Mouse (Mus musculus) MEL (cell line): ENCODE results near the gene Rnf227.
A peak's percentile ranks its signal among the peaks of the same experiment; 100 is the strongest.

ENCODE experiments used
- CTCF ChIP-seq, 3 experiments: IDR thresholded peaks in 2 of 3; conservative IDR thresholded peaks in 1 of 3; 2 replicates each; pipeline ENCODE4 v1.5.1; 2011 to 2012; ENCODE audit warnings: low read length in 3 of 3, low read depth in 2 of 3, mild to moderate bottlenecking in 2 of 3, improper control_type of control experiment in 1 of 3, inconsistent platforms in 1 of 3, mixed read lengths in 1 of 3, moderate library complexity in 1 of 3; ENCODE audit not compliant: control insufficient read depth in 1 of 3, insufficient read depth in 1 of 3, poor library complexity in 1 of 3, severe bottlenecking in 1 of 3
- HCFC1 ChIP-seq: IDR thresholded peaks from 2 replicates; pipeline ENCODE4 v1.6.1; 2012; ENCODE audit warnings: low read depth, mild to moderate bottlenecking, inconsistent platforms, low read length, improper control_type of control experiment, moderate library complexity
- KAT2A ChIP-seq: conservative IDR thresholded peaks from 2 replicates; pipeline ENCODE4 v1.6.1; 2012; ENCODE audit warnings: low read depth, low read length, improper control_type of control experiment, inconsistent platforms
- MXI1 ChIP-seq: IDR thresholded peaks from 2 replicates; pipeline ENCODE4 v1.6.1; 2011; ENCODE audit warnings: mild to moderate bottlenecking, low read depth, low read length, improper control_type of control experiment
- NELFE ChIP-seq: IDR thresholded peaks from 2 replicates; pipeline ENCODE4 v1.6.1; 2011; ENCODE audit warnings: low read depth, low read length, improper control_type of control experiment
- NRF1 ChIP-seq: IDR thresholded peaks from 2 replicates; pipeline ENCODE4 v1.6.1; 2014; ENCODE audit warnings: low read depth, mild to moderate bottlenecking, inconsistent platforms, low read length, improper control_type of control experiment, moderate library complexity; ENCODE audit not compliant: poor library complexity, insufficient read depth, severe bottlenecking
- POLR2A ChIP-seq, 2 experiments: IDR thresholded peaks; 2 replicates each; pipeline ENCODE4 v1.6.1; 2011 to 2012; ENCODE audit warnings: low read length in 2 of 2, mild to moderate bottlenecking in 2 of 2, control low read depth in 1 of 2, improper control_type of control experiment in 1 of 2, low read depth in 1 of 2, moderate library complexity in 1 of 2; ENCODE audit not compliant: control insufficient read depth in 1 of 2, insufficient read depth in 1 of 2, poor library complexity in 1 of 2
- TCF12 ChIP-seq: IDR thresholded peaks from 2 replicates; pipeline ENCODE4 v1.6.1; 2014; ENCODE audit warnings: low read depth, mild to moderate bottlenecking, inconsistent platforms, low read length, improper control_type of control experiment, moderate library complexity
- USF2 ChIP-seq, 2 experiments: IDR thresholded peaks; 2 replicates each; pipeline ENCODE4 v1.6.1; 2011 to 2012; ENCODE audit warnings: improper control_type of control experiment in 2 of 2, low read length in 2 of 2, borderline replicate concordance in 1 of 2, inconsistent platforms in 1 of 2, low read depth in 1 of 2, mild to moderate bottlenecking in 1 of 2; ENCODE audit not compliant: insufficient read depth in 1 of 2

DNA sequence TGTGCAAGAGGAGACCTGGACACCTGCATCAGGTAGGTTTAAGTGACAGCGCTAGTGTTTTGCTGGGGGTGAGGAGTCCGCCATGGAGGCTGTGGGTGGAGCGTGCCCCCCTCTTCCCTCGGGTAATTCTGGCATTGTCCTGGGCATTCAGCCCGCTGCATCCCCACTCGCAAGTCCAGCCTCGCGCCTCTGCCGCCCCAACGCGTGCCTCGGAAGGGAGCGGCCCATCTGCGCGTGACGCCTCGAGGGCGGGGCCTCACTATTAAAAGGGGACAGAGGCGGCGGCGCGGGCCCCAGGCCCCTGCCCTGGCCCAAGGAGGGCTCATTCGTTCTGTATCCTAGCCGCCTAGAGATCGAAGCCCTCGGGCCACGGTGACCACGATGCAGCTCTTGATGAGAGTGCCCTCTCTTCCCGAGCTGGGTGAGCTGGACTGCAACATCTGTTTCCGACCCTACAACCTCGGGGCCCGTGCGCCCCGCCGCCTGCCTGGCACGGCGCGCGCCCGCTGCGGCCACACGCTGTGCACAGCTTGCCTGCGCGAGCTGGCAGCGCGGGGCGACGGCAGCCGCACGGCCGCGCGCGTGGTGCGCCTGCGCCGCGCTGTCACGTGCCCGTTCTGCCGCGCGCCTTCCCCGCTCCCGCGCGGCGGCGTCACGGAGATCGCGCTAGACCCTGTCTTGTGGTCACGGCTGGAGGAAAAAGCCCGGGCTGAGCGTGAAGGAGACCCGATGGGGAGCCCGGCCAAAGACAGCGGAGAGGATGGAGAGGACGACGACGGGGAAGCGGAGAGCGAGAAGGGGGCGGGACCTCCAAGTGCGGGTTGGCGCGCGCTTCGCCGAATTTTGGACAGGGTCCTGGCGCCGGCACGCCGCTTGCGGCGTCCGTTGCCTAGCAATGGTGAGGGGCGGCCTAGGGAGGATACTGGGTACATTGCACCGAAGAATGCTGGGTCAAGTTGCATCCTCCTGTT lies at the start of gene Rnf227:
- TF ChIP-seq CTCF (IDR thresholded peaks at IDR 0.05 in 2 of 3, conservative IDR thresholded peaks at IDR 0.05 in 1 of 3; ENCODE audit: control insufficient read depth in 1 of 3, insufficient read depth in 1 of 3, low read depth in 2 of 3, low read length in 3 of 3, poor library complexity in 1 of 3, severe bottlenecking in 1 of 3), result no peak
- TF ChIP-seq MXI1, result peak; percentile 82
- TF ChIP-seq TCF12, result no peak
- 0 out of 2 replicates have a peak, but pooled peaks have one; percentile 12 for TF ChIP-seq HCFC1
- no peak for TF ChIP-seq KAT2A
- TF ChIP-seq POLR2A (IDR thresholded peaks at IDR 0.05; ENCODE audit: control insufficient read depth in 1 of 2, insufficient read depth in 1 of 2, low read depth in 1 of 2, low read length in 2 of 2, poor library complexity in 1 of 2), result peak; percentile 46 to 54; a peak in 1 of 4 replicates
- peak; percentile 84 for TF ChIP-seq NRF1
- TF ChIP-seq NELFE, result peak; percentile 60
- peak; percentile 49 to 83; a peak in 3 of 4 replicates for TF ChIP-seq USF2 (IDR thresholded peaks at IDR 0.05; ENCODE audit: borderline replicate concordance in 1 of 2, insufficient read depth in 1 of 2, low read depth in 1 of 2, low read length in 2 of 2)
